Mouse (Mus musculus): ENCODE data around the gene Olfr920. TPM values are rescaled to one million over a fixed set of nuclear protein-coding genes. Genes with fewer than 3 reads are reported as not detected.

Gene Olfr920
- 0.03 TPM in 1 of 2 replicates, not detected in the other for polyA plus RNA-seq (2016; fragmentation: Nextera tagmentation; extraction: Ambion mirVana)

- 64% methylated on average over 1 of the region's 1 CpGs for WGBS
- Histone ChIP-seq H3K4me2 (no peak within 1 kb of the TSS), H3K9ac (no peak within 1 kb of the TSS), H3K9me3 (replicated peaks) (no peaks in the 10 kb centered on the region), H3K27me3 (replicated peaks) (no peaks in the 10 kb centered on the region), H3K36me3 (no peaks in the 10 kb centered on the region), H3K27ac (ENCODE audit: poor library complexity, severe bottlenecking) (no peak within 1 kb of the TSS), H3K4me3 (no peak within 1 kb of the TSS), H3K4me1 (replicated peaks) (no peaks in the 10 kb centered on the region)
- no peak for ATAC-seq (ENCODE audit: insufficient number of reproducible peaks, low FRiP score)
These were observed at the start of gene Olfr920 for GRCm38 (mm10) chr9:38751999-38752398. Gene Olfr920, plus strand, starts transcription at chr9:38752299.

- peak; percentile 74 for ATAC-seq (ENCODE audit: insufficient number of reproducible peaks, low FRiP score)
- Histone ChIP-seq H3K27me3 (replicated peaks) (no peaks in the 10 kb centered on the region), H3K9me3 (replicated peaks) (no peaks in the 10 kb centered on the region), H3K27ac (ENCODE audit: poor library complexity, severe bottlenecking) (no peak within 1 kb of the TSS; the same call in 1 of the 2 replicates), H3K4me1 (replicated peaks) (peaks cover 8% of the 10 kb centered on the region), H3K4me3 (peak within 1 kb of the TSS; percentile 70), H3K4me2 (peak within 1 kb of the TSS; percentile 76), H3K9ac (peak within 1 kb of the TSS; percentile 79), H3K36me3 (peaks cover 3% of the 10 kb centered on the region; the same call in 1 of the 2 replicates)
- WGBS: 2% methylated on average over 4 of the region's 4 CpGs
These were observed 34.0 kb upstream of the Olfr920 start, which contains the start of gene Vwa5a for GRCm38 (mm10) chr9:38718102-38718501. Gene Vwa5a, plus strand, starts transcription at chr9:38718268.

- no peaks in the 10 kb centered on the region for H3K9me3 ChIP-seq (replicated peaks)
- H3K9ac ChIP-seq: peak overlapping the region; percentile 79
- H3K4me2 ChIP-seq: peak overlapping the region; percentile 76
- peaks cover 9% of the 10 kb centered on the region for H3K36me3 ChIP-seq
- H3K27ac ChIP-seq (ENCODE audit: poor library complexity, severe bottlenecking): no peak overlapping the region
- H3K4me3 ChIP-seq: peak overlapping the region; percentile 70
- peaks cover 8% of the 10 kb centered on the region for H3K4me1 ChIP-seq (replicated peaks)
- WGBS: 3% methylated on average over 3 of the region's 3 CpGs
- H3K27me3 ChIP-seq (replicated peaks): no peaks in the 10 kb centered on the region
- peak; percentile 77 for ATAC-seq (ENCODE audit: insufficient number of reproducible peaks, low FRiP score)
These were observed 33.1 kb upstream of the Olfr920 start for GRCm38 (mm10) chr9:38718927-38719441.

- no peak overlapping the region for H3K9ac ChIP-seq
- no peaks in the 10 kb centered on the region for H3K9me3 ChIP-seq (replicated peaks)
- no peaks in the 10 kb centered on the region for H3K27me3 ChIP-seq (replicated peaks)
- H3K4me2 ChIP-seq: no peak overlapping the region
- no peak overlapping the region for H3K4me3 ChIP-seq
- H3K36me3 ChIP-seq: peaks cover 35% of the 10 kb centered on the region
- peaks cover 7% of the 10 kb centered on the region for H3K4me1 ChIP-seq (replicated peaks)
- WGBS: 88% methylated on average over 1 of the region's 1 CpGs
- no peak for ATAC-seq (ENCODE audit: insufficient number of reproducible peaks, low FRiP score)
- H3K27ac ChIP-seq (ENCODE audit: poor library complexity, severe bottlenecking): no peak overlapping the region
These were observed 28.1 kb upstream of the Olfr920 start for GRCm38 (mm10) chr9:38724044-38724443.

GRCm38 (mm10) chr9:38728218-38728617 is 23.9 kb upstream of the Olfr920 start:
- Histone ChIP-seq H3K9me3 (replicated peaks) (no peaks in the 10 kb centered on the region), H3K9ac (no peak overlapping the region), H3K4me3 (no peak overlapping the region), H3K27ac (ENCODE audit: poor library complexity, severe bottlenecking) (no peak overlapping the region), H3K4me2 (no peak overlapping the region), H3K36me3 (peaks cover 36% of the 10 kb centered on the region), H3K27me3 (replicated peaks) (no peaks in the 10 kb centered on the region), H3K4me1 (replicated peaks) (no peaks in the 10 kb centered on the region)
- no peak for ATAC-seq (ENCODE audit: insufficient number of reproducible peaks, low FRiP score)
- whole genome bisulfite sequencing: 77% methylated on average over 3 of the region's 3 CpGs

- 0 out of 2 replicates have a peak, but pooled peaks cover 3% of the 10 kb centered on the region for H3K4me1 ChIP-seq (replicated peaks)
- H3K4me2 ChIP-seq: no peak overlapping the region
- ATAC-seq (ENCODE audit: insufficient number of reproducible peaks, low FRiP score): no peak
- no peaks in the 10 kb centered on the region for H3K9me3 ChIP-seq (replicated peaks)
- no peaks in the 10 kb centered on the region for H3K27me3 ChIP-seq (replicated peaks)
- H3K36me3 ChIP-seq: peaks cover 22% of the 10 kb centered on the region
- H3K27ac ChIP-seq (ENCODE audit: poor library complexity, severe bottlenecking): no peak overlapping the region
- H3K9ac ChIP-seq: no peak overlapping the region
- no peak overlapping the region for H3K4me3 ChIP-seq
- WGBS: 76% methylated on average over 1 of the region's 1 CpGs
These were observed 10.7 kb upstream of the Olfr920 start for GRCm38 (mm10) chr9:38741408-38741807.

GRCm38 (mm10) chr9:38744619-38745315 is 7.3 kb upstream of the Olfr920 start:
- peak; percentile 33; the same call in 1 of the 2 replicates for ATAC-seq (ENCODE audit: insufficient number of reproducible peaks, low FRiP score)
- Histone ChIP-seq H3K27ac (ENCODE audit: poor library complexity, severe bottlenecking) (no peak overlapping the region), H3K4me3 (no peak overlapping the region), H3K9ac (no peak overlapping the region), H3K4me2 (no peak overlapping the region), H3K27me3 (replicated peaks) (no peaks in the 10 kb centered on the region), H3K4me1 (replicated peaks) (0 out of 2 replicates have a peak, but pooled peaks cover 3% of the 10 kb centered on the region), H3K36me3 (peaks cover 11% of the 10 kb centered on the region; the same call in 1 of the 2 replicates), H3K9me3 (replicated peaks) (no peaks in the 10 kb centered on the region)
- 63% methylated on average over 4 of the region's 4 CpGs for WGBS

- Histone ChIP-seq H3K4me3 (no peak within 1 kb of the TSS), H3K27ac (ENCODE audit: poor library complexity, severe bottlenecking) (no peak within 1 kb of the TSS), H3K9ac (no peak within 1 kb of the TSS), H3K4me2 (no peak within 1 kb of the TSS), H3K4me1 (replicated peaks) (no peaks in the 10 kb centered on the region), H3K36me3 (no peaks in the 10 kb centered on the region), H3K9me3 (replicated peaks) (no peaks in the 10 kb centered on the region), H3K27me3 (replicated peaks) (no peaks in the 10 kb centered on the region)
- no peak for ATAC-seq (ENCODE audit: insufficient number of reproducible peaks, low FRiP score)
These were observed 20.7 kb downstream of the Olfr920 start, which contains the start of gene Olfr921 for GRCm38 (mm10) chr9:38772768-38773167. Gene Olfr921, plus strand, starts transcription at chr9:38773068.

GRCm38 (mm10) chr9:38792689-38793088 is 40.6 kb downstream of the Olfr920 start:
- no peaks in the 10 kb centered on the region for H3K27me3 ChIP-seq (replicated peaks)
- H3K36me3 ChIP-seq: no peaks in the 10 kb centered on the region
- no peaks in the 10 kb centered on the region for H3K9me3 ChIP-seq (replicated peaks)
- no peak for ATAC-seq (ENCODE audit: insufficient number of reproducible peaks, low FRiP score)
- H3K4me2 ChIP-seq: no peak overlapping the region
- WGBS: 81% methylated on average over 2 of the region's 2 CpGs
- no peak overlapping the region for H3K27ac ChIP-seq (ENCODE audit: poor library complexity, severe bottlenecking)
- no peak overlapping the region for H3K4me3 ChIP-seq
- H3K9ac ChIP-seq: no peak overlapping the region
- no peaks in the 10 kb centered on the region for H3K4me1 ChIP-seq (replicated peaks)

- Histone ChIP-seq H3K36me3 (no peaks in the 10 kb centered on the region), H3K4me1 (replicated peaks) (no peaks in the 10 kb centered on the region), H3K4me3 (no peak overlapping the region), H3K27me3 (replicated peaks) (no peaks in the 10 kb centered on the region), H3K27ac (ENCODE audit: poor library complexity, severe bottlenecking) (no peak overlapping the region), H3K9ac (no peak overlapping the region), H3K9me3 (replicated peaks) (no peaks in the 10 kb centered on the region), H3K4me2 (no peak overlapping the region)
- no peak for ATAC-seq (ENCODE audit: insufficient number of reproducible peaks, low FRiP score)
These were observed 53.6 kb downstream of the Olfr920 start for GRCm38 (mm10) chr9:38805696-38806095.
